Mouse (Mus musculus): ENCODE data around the gene Dok7. TPM values are rescaled to one million over a fixed set of nuclear protein-coding genes. Genes with fewer than 3 reads are reported as not detected.

Dok7 gene
- polyA plus RNA-seq, 1 experiment: not detected

DNA sequence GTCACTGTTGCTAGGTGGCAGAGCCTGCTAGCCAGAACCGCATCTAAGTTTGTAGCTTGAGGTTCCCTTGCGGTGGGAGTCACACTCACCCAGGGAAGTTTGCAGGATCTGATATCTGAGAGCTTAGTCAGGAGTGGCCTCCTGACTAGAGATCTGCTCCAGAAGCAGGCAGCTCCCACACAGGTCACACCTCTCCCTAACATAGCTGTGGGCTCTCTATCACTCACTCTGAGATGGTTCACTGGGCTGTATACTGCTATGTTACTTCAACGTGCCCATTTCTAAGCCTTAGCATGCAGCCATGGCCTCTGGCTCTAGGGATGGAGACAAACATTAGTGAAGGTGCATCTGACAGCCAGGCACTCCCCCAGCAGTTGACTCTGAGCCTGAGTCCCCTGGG is 35.1 kb downstream of the Dok7 start:
- no peak overlapping the region for H3K27ac ChIP-seq (ENCODE audit: insufficient read depth, low read length)
- no peak overlapping the region for H3K9ac ChIP-seq (ENCODE audit: low read depth, poor library complexity, severe bottlenecking)
- no peak for TF ChIP-seq EP300 (IDR thresholded peaks at IDR 0.05; ENCODE audit: insufficient read depth, low read depth, low read length)
- no peak for TF ChIP-seq POLR2A (IDR thresholded peaks at IDR 0.05; ENCODE audit: insufficient read depth, low read length)
- TF ChIP-seq CTCF (IDR thresholded peaks at IDR 0.05; ENCODE audit: low read depth, low read length): no peak
- no peak overlapping the region for H3K4me3 ChIP-seq (ENCODE audit: low read depth, low read length)
- H3K4me1 ChIP-seq (ENCODE audit: control insufficient read depth, insufficient read depth, low read length): no peaks in the 10 kb centered on the region
- no peaks in the 10 kb centered on the region for H3K27me3 ChIP-seq (ENCODE audit: control insufficient read depth, insufficient read depth, low read length, poor library complexity, severe bottlenecking)
- peaks cover 13% of the 10 kb centered on the region for H3K36me3 ChIP-seq (ENCODE audit: control insufficient read depth, insufficient read depth, low read length, poor library complexity, severe bottlenecking)
- H3K9me3 ChIP-seq (replicated peaks; ENCODE audit: control insufficient read depth, insufficient read depth, low read length, poor library complexity, severe bottlenecking): no peaks in the 10 kb centered on the region

DNA sequence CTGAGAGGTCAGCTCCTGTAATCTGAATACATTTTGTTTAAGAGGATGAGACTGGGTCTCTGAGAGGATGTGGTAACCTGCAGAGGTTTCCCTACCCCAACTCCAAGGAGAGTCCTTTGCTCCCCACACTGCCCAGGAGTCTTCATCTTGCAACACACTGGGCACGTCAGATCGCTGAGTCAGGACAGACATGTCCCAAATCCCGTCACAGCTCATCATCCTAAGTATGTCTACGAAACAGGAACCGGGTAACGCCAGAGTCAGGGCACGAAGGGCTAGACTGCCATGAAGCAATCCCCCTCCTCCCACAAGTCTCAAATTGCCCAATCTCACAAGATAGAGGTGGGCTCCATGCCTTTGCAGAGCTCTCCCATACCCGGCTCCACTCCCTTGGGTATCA is 46.5 kb downstream of the Dok7 start:
- peaks cover 5% of the 10 kb centered on the region for H3K4me1 ChIP-seq (ENCODE audit: control insufficient read depth, insufficient read depth, low read length)
- peaks cover 15% of the 10 kb centered on the region; the same call in 1 of the 2 replicates for H3K36me3 ChIP-seq (ENCODE audit: control insufficient read depth, insufficient read depth, low read length, poor library complexity, severe bottlenecking)
- no peaks in the 10 kb centered on the region for H3K27me3 ChIP-seq (ENCODE audit: control insufficient read depth, insufficient read depth, low read length, poor library complexity, severe bottlenecking)
- peak overlapping the region; percentile 2; the same call in 1 of the 2 replicates for H3K4me3 ChIP-seq (ENCODE audit: low read depth, low read length)
- no peak overlapping the region for H3K9ac ChIP-seq (ENCODE audit: low read depth, poor library complexity, severe bottlenecking)
- no peak overlapping the region for H3K27ac ChIP-seq (ENCODE audit: insufficient read depth, low read length)
- no peaks in the 10 kb centered on the region for H3K9me3 ChIP-seq (replicated peaks; ENCODE audit: control insufficient read depth, insufficient read depth, low read length, poor library complexity, severe bottlenecking)
- TF ChIP-seq CTCF (IDR thresholded peaks at IDR 0.05; ENCODE audit: low read depth, low read length) (no peak), POLR2A (IDR thresholded peaks at IDR 0.05; ENCODE audit: insufficient read depth, low read length) (no peak), EP300 (IDR thresholded peaks at IDR 0.05; ENCODE audit: insufficient read depth, low read depth, low read length) (no peak)

DNA sequence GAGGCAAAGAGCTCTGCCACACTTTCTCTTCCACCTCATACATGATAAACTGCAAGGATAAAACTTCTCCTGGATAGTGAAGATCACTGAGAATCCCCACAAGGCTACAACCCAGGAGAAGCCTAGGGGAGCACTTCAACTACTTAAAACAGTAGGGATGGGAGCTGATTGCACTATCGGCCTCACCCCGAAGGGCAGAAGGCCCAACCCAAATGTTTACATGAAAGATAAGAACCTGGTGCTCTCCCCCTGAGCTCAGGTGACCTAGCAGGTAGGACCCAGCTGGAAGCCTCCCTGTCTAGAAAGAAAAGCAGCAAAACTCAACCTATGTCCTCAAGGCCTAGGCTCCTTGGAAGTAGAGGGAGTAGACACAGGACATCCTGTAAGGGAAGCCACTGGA is 47.0 kb downstream of the Dok7 start:
- Histone ChIP-seq H3K27ac (ENCODE audit: insufficient read depth, low read length) (peak overlapping the region; percentile 78), H3K9me3 (replicated peaks; ENCODE audit: control insufficient read depth, insufficient read depth, low read length, poor library complexity, severe bottlenecking) (no peaks in the 10 kb centered on the region), H3K9ac (ENCODE audit: low read depth, poor library complexity, severe bottlenecking) (no peak overlapping the region), H3K27me3 (ENCODE audit: control insufficient read depth, insufficient read depth, low read length, poor library complexity, severe bottlenecking) (no peaks in the 10 kb centered on the region), H3K4me3 (ENCODE audit: low read depth, low read length) (peak overlapping the region; percentile 45), H3K36me3 (ENCODE audit: control insufficient read depth, insufficient read depth, low read length, poor library complexity, severe bottlenecking) (peaks cover 15% of the 10 kb centered on the region; the same call in 1 of the 2 replicates), H3K4me1 (ENCODE audit: control insufficient read depth, insufficient read depth, low read length) (peaks cover 5% of the 10 kb centered on the region)
- TF ChIP-seq POLR2A (IDR thresholded peaks at IDR 0.05; ENCODE audit: insufficient read depth, low read length) (no peak), CTCF (IDR thresholded peaks at IDR 0.05; ENCODE audit: low read depth, low read length) (no peak), EP300 (IDR thresholded peaks at IDR 0.05; ENCODE audit: insufficient read depth, low read depth, low read length) (peak; percentile 69; the same call in 1 of the 2 replicates)

DNA sequence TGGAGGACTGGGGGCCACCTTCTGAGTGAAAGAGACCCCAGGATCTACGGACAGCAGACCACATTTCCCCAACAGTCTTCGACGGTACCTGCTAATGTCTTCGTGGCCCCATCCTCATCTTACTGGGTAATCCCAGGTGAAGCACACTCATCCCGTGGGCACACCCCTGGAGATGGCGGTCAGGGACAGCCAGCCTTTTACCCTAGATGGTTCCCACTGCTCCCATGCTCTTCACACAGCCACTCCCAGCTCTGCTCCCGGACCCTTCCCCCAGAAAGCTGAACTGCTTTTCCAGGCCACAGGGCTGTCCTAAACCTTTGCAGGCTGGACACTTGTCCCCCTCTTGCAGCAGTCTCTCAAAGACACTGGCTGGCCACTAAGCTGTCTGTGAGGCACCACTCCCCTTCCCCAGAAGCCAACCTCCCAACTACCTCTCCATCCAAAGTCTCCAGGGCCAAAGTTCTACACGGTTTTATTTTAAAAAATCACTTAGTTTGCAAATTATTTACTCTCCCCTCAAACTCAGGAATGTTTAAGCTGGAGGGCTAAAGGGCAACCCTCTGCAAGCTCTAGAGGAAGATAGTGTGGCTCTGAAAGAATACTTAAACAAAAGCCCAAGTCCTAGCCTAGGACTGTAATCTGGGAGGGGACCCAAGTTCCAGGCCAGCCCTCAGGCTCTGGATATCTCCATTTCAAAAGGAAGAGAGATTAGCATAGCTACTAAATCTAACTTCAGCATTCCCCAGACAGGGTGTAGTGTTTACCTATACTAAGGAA is 47.8 kb downstream of the Dok7 start:
- Histone ChIP-seq H3K4me3 (ENCODE audit: low read depth, low read length) (peak overlapping the region; percentile 45), H3K27ac (ENCODE audit: insufficient read depth, low read length) (peak overlapping the region; percentile 78), H3K9ac (ENCODE audit: low read depth, poor library complexity, severe bottlenecking) (0 out of 2 replicates have a peak overlapping the region, but pooled peaks have one; percentile 0), H3K27me3 (ENCODE audit: control insufficient read depth, insufficient read depth, low read length, poor library complexity, severe bottlenecking) (no peaks in the 10 kb centered on the region), H3K36me3 (ENCODE audit: control insufficient read depth, insufficient read depth, low read length, poor library complexity, severe bottlenecking) (peaks cover 15% of the 10 kb centered on the region; the same call in 1 of the 2 replicates), H3K4me1 (ENCODE audit: control insufficient read depth, insufficient read depth, low read length) (peaks cover 5% of the 10 kb centered on the region), H3K9me3 (replicated peaks; ENCODE audit: control insufficient read depth, insufficient read depth, low read length, poor library complexity, severe bottlenecking) (no peaks in the 10 kb centered on the region)
- TF ChIP-seq POLR2A (IDR thresholded peaks at IDR 0.05; ENCODE audit: insufficient read depth, low read length) (no peak), EP300 (IDR thresholded peaks at IDR 0.05; ENCODE audit: insufficient read depth, low read depth, low read length) (0 out of 2 replicates have a peak, but pooled peaks have one; percentile 37)

DNA sequence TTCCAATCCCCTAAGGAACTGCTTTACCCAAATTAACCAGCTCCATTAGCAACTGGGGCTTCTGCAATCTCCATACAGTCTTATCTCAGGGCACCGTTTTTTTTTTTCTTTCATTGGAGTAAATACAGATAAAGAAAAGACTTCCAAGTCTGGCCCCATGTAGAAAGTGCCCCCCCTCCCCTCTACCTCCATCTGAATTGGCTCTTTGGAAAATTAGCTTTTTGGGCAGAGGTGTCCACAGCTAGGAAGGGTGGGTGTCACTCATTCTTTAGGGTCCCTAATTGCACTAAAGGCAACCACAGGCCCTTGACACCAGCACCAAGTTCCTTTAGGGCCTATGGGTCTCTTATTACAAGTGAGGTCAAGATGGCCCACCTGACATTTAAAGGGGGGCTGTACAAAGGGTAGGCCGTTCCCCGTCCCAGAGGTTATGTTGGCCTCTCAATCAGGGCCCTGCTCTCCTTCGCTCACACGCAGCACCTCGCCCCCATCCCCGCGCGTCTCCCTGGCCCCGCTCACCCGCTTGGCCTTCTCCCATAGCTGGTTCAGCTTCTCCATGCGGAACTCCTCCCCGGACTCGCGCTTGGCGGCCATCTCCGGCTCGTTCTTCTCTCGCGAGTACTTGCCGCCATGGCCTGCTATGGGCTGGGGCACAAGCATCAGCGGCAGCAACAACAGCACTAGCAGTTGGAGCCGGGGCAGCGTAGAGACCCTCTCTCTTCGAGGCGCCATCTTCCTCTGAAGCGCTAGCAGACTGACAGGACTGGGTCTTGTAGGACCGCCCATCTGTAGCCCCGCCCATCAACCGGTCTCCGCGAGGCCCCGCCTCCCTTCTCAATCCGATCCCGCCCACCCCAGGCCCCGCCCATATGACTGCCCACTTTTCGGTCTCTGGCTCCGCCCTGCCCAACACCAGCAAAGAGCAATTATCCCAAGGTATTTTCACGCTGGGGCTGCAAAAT is 48.7 kb downstream of the Dok7 start, which contains the start of gene Lrpap1:
Gene Lrpap1, minus strand, starts transcription at position 807 of the 962 bp plus-strand sequence.
- TF ChIP-seq CTCF (IDR thresholded peaks at IDR 0.05; ENCODE audit: low read depth, low read length): no peak
- 0 out of 2 replicates have a peak, but pooled peaks have one; percentile 2 for TF ChIP-seq EP300 (IDR thresholded peaks at IDR 0.05; ENCODE audit: insufficient read depth, low read depth, low read length)
- TF ChIP-seq POLR2A (IDR thresholded peaks at IDR 0.05; ENCODE audit: insufficient read depth, low read length): peak; percentile 92
- Histone ChIP-seq H3K9me3 (replicated peaks; ENCODE audit: control insufficient read depth, insufficient read depth, low read length, poor library complexity, severe bottlenecking) (no peaks in the 10 kb centered on the region), H3K4me1 (ENCODE audit: control insufficient read depth, insufficient read depth, low read length) (peaks cover 5% of the 10 kb centered on the region), H3K27me3 (ENCODE audit: control insufficient read depth, insufficient read depth, low read length, poor library complexity, severe bottlenecking) (no peaks in the 10 kb centered on the region), H3K36me3 (ENCODE audit: control insufficient read depth, insufficient read depth, low read length, poor library complexity, severe bottlenecking) (peaks cover 15% of the 10 kb centered on the region; the same call in 1 of the 2 replicates), H3K27ac (ENCODE audit: insufficient read depth, low read length) (peak within 1 kb of the TSS; percentile 78), H3K4me3 (ENCODE audit: low read depth, low read length) (peak within 1 kb of the TSS; percentile 80), H3K9ac (ENCODE audit: low read depth, poor library complexity, severe bottlenecking) (peak within 1 kb of the TSS; percentile 63)

All from ES-Bruce4 (cell line).